Mouse (Mus musculus) heart, adult 2 months (tissue): ENCODE data around the gene BC053393. TPM values are rescaled to one million over a fixed set of nuclear protein-coding genes. Genes with fewer than 3 reads are reported as not detected.

Experiments
- DNase-seq, 2 experiments: peaks; one replicate each; pipeline ENCODE4 v3.0.0; 2021
- H3K27ac ChIP-seq: fragments of 200-600 bp; 2 replicates; pipeline ENCODE4 v1.8.1; 2022
- H3K27me3 ChIP-seq: fragments of 200-500 bp; 2 replicates; pipeline ENCODE4 v1.6.1; 2012; ENCODE audit warnings: mild to moderate bottlenecking, low read length, inconsistent platforms, mixed read lengths; ENCODE audit not compliant: control insufficient read depth, insufficient read depth
- H3K36me3 ChIP-seq: fragments of 200-500 bp; 2 replicates; pipeline ENCODE4 v1.6.1; 2012; ENCODE audit warnings: low read length, inconsistent platforms; ENCODE audit not compliant: control insufficient read depth, insufficient read depth
- H3K4me1 ChIP-seq: fragments of 200-500 bp; 2 replicates; pipeline ENCODE4 v1.6.1; 2011; ENCODE audit warnings: low read length; ENCODE audit not compliant: control insufficient read depth, insufficient read depth
- H3K4me3 ChIP-seq: fragments of 200-600 bp; 2 replicates; pipeline ENCODE4 v1.8.1; 2022
- H3K79me2 ChIP-seq: fragments of 200-500 bp; replicated peaks from 2 replicates; pipeline ENCODE4 v1.6.1; 2012; ENCODE audit warnings: mild to moderate bottlenecking, inconsistent platforms, low read length, moderate library complexity, mixed read lengths; ENCODE audit not compliant: control insufficient read depth, insufficient read depth
- H3K9ac ChIP-seq: fragments of 200-500 bp; 2 replicates; pipeline ENCODE4 v1.6.1; 2012; ENCODE audit warnings: low read depth, mild to moderate bottlenecking, control low read depth, inconsistent platforms, low read length, mixed read lengths
- CTCF ChIP-seq: fragments of 200-600 bp; IDR thresholded peaks from 2 replicates; pipeline ENCODE4 v1.8.1; 2022; ENCODE audit warnings: antibody characterized with exemption, mild to moderate bottlenecking, moderate library complexity
- EP300 ChIP-seq: fragments of 200-500 bp; IDR thresholded peaks from 2 replicates; pipeline ENCODE4 v1.6.1; 2011; ENCODE audit warnings: low read depth, low read length, control low read depth; ENCODE audit not compliant: insufficient read depth
- POLR2A ChIP-seq: fragments of 200-500 bp; IDR thresholded peaks from 2 replicates; pipeline ENCODE4 v1.6.1; 2011; ENCODE audit warnings: mild to moderate bottlenecking, low read depth, low read length, control low read depth; ENCODE audit not compliant: insufficient read depth
- WGBS: fragments of 180-500 bp; shearing (Covaris S2); methylation state at CpG from one replicate; pipeline ENCODE4 v1.1.7; 2018; 5-methylcytosine and 5-hydroxymethylcytosine counted together
- intact Hi-C: fragments of 180-260 bp; cut with DNase I; formaldehyde crosslinking; loops from one replicate; pipeline ENCODE4 v1.15.1; 2025
- polyA plus RNA-seq: library from polyadenylated mRNA; depleted of rRNA; stranded (reverse); fragments of >200 nt; gene quantifications from 2 replicates; pipeline ENCODE4 v1.2.3, GENCODE M21; 2012
- total RNA-seq, 2 experiments: library from RNA; stranded (reverse); gene quantifications; 2 replicates each; pipeline ENCODE4 v1.2.3; 2021

BC053393 gene
- total and polyA plus RNA-seq, 3 experiments, result not detected

DNA sequence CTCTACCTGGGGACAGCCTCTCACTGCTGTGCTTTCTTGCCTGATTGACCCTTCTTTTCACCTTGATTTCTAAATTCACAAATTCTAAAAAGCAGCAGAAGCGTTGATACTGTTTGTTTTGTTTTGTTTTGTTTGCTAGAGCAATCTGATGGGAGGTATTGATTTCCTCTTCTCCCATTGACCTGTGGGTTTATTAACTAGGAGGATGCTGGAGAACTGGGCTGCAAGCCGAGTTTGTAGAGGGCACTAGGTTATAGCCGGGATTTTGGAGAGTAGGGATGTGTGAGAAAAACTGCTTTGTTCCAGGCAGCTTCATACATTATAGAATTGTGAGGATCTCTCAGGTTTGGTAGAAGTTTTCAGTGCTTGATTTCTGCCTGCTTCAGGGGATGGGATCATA is 9.1 kb downstream of the BC053393 start:
- TF ChIP-seq POLR2A (no peak), EP300 (no peak), CTCF (no peak)
- DNase-seq, result no peak
- no peak overlapping the region for H3K4me3 ChIP-seq
- 72% methylated on average over 3 of the region's 3 CpGs for WGBS
- intact Hi-C loops, result no loop called here
- no peak overlapping the region for H3K9ac ChIP-seq
- no peak overlapping the region for H3K27ac ChIP-seq
- no peaks in the 10 kb centered on the region for H3K79me2 ChIP-seq
- H3K27me3 ChIP-seq, result no peaks in the 10 kb centered on the region
- no peaks in the 10 kb centered on the region for H3K4me1 ChIP-seq
- H3K36me3 ChIP-seq, result no peaks in the 10 kb centered on the region

DNA sequence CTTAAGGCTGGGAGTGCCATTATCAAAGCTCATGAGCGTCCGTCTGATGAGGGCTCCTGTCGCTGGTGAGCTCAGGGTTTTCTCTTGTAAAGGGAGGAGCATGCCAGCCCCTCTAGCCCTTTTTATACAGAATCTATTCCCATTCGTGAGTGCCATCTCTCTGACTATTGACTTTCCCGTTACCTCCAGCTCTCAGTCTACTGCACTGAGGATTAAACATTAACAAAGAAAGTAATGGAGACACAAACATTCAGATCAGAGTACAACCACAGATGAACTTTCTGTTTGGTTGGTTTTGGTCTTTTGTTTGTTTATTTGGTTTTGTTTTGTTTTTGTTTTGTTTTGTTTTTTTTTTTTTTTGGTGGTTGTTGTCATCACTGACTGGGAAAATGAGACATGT is 11.4 kb downstream of the BC053393 start:
- no peak for DNase-seq
- Histone ChIP-seq H3K36me3 (no peaks in the 10 kb centered on the region), H3K9ac (no peak overlapping the region), H3K79me2 (no peaks in the 10 kb centered on the region), H3K4me3 (no peak overlapping the region), H3K27ac (no peak overlapping the region), H3K4me1 (no peaks in the 10 kb centered on the region), H3K27me3 (no peaks in the 10 kb centered on the region)
- WGBS, result 80% methylated on average over 5 of the region's 5 CpGs
- TF ChIP-seq POLR2A (no peak), CTCF (no peak), EP300 (no peak)
- intact Hi-C loops, result no loop called here

DNA sequence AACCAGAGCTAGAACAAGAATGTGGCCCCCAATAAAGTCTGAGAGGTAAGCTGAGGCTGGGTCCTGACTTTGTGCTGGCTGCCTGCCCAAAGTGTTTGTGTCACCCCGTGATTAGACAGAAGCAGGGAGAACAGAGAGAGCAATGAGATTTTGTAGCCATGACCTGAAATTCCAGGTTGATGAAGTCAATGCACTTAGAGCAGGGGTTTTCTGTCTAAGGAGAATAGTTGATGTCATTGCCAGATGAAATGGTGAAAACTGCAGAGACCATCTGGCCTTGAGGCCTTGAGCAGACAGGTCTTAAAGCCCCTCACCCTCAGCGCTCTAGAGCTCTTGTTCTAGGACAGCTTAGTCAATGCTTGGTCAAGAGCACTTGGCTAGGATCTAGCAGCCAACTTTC is 21.1 kb downstream of the BC053393 start:
- Histone ChIP-seq H3K79me2 (no peaks in the 10 kb centered on the region), H3K9ac (no peak overlapping the region), H3K4me3 (no peak overlapping the region), H3K36me3 (no peaks in the 10 kb centered on the region), H3K4me1 (no peaks in the 10 kb centered on the region), H3K27ac (no peak overlapping the region), H3K27me3 (no peaks in the 10 kb centered on the region)
- intact Hi-C loops, result no loop called here
- 59% methylated on average over 2 of the region's 2 CpGs for WGBS
- no peak for DNase-seq
- TF ChIP-seq CTCF (no peak), POLR2A (no peak), EP300 (no peak)

DNA sequence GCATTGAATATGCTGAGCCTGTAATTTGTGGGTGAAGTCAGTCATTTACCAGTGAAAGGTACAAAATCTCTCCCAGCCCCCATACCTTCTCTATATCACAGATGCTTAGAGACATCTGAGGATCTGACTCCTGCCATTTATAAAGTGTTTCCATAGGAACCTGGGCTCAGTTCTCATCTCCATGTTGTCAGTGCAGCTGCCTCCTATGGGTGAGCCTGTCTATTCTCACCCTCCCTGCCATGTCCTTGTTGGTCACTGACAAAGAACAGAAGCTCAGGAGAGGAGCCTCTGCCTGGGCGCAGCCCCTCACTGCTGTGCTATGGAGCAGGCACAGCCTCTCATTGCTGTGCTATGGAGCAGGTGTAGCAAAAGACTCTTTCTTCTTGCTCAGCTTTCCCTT is 48.6 kb downstream of the BC053393 start:
- Histone ChIP-seq H3K4me1 (no peaks in the 10 kb centered on the region), H3K27me3 (no peaks in the 10 kb centered on the region), H3K4me3 (no peak overlapping the region), H3K9ac (no peak overlapping the region), H3K36me3 (no peaks in the 10 kb centered on the region), H3K27ac (no peak overlapping the region), H3K79me2 (no peaks in the 10 kb centered on the region)
- TF ChIP-seq POLR2A (no peak), CTCF (no peak), EP300 (no peak)
- intact Hi-C loops, result loop anchor here (10.0 kb wide), 1 partner anchor 1335 kb away; no protein-coding TSS in a partner anchor
- 88% methylated on average over 1 of the region's 1 CpGs for WGBS
- no peak for DNase-seq

DNA sequence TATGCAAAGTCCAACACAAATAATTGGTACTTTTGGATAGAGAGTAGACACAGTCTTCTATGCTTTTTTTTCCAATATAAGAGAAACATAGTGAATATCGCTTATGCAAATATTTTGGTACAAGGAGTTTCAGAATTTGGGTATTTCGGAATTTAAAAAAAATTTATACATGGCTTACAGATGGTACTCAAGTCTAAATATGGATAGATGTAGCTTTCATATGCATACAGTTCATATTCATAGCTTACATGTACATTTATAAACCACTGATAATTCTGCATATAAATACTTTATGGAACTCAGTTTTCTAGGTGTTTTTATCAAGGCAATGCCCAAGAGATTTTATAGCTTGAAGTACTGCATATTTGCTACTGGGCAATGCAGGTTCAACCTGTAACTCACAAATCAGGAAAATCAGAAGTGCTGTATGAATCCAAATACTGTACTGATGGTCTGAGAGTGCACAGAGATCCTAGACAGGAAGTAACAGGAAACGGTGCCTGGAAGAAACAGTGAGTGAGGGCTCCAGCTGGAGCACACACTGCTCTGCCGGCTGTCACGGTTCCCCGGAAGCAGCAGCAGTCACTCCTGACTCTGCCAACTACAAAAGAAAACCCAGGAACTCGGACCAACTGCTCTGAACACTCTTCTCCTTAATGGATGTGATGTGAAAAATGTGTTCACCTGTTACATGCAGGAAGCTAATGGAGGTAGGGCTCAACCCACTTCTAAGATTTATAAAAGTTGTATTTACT is 49.3 kb downstream of the BC053393 start:
- Histone ChIP-seq H3K36me3 (no peaks in the 10 kb centered on the region), H3K4me3 (no peak overlapping the region), H3K9ac (no peak overlapping the region), H3K27ac (no peak overlapping the region), H3K79me2 (no peaks in the 10 kb centered on the region), H3K4me1 (no peaks in the 10 kb centered on the region), H3K27me3 (no peaks in the 10 kb centered on the region)
- DNase-seq, result no peak
- intact Hi-C loops, result loop anchor here (10.0 kb wide), 1 partner anchor 1334 kb away; no protein-coding TSS in a partner anchor
- WGBS, result 45% methylated on average over 7 of the region's 7 CpGs
- no peak for TF ChIP-seq CTCF
- no peak for TF ChIP-seq EP300
- TF ChIP-seq POLR2A, result no peak

DNA sequence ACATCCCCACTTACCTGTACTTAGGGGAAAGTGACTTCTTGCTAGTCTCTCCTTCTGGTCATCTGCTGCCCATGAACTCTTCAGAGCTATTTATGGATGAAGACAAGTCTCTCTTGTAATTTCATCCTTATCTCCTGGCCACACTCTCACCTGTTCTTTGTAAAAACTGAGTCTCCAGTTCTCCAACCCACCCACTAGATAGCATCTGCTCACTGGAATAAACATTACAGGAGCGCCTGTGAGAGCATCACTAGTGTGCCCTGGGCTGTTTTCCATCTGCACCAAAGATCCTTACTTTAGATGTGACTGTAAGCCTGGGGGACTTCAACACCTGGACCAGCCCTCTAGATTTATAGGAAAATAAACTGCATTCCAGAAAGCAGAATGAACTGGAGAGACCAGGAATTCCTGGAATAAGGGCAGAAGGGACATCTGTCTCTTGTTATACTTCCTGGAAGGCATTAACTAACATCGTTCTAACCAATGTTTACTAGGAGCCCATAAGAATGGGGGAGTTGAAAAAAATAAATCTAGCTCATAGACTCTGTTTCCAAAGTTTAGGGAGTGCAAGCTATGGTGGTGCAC is 58.0 kb downstream of the BC053393 start, which contains the start of gene Dppa1:
Dppa1 (minus strand) TSS at position 51 of the 585 bp plus-strand sequence.
- WGBS, result 68% methylated on average over 2 of the region's 2 CpGs
- Histone ChIP-seq H3K27me3 (no peaks in the 10 kb centered on the region), H3K36me3 (no peaks in the 10 kb centered on the region), H3K27ac (no peak within 1 kb of the TSS), H3K9ac (no peak within 1 kb of the TSS), H3K4me3 (no peak within 1 kb of the TSS), H3K4me1 (no peaks in the 10 kb centered on the region), H3K79me2 (no peaks in the 10 kb centered on the region)
- intact Hi-C loops, result loop anchor here (10.0 kb wide), 1 partner anchor 1325 kb away; no protein-coding TSS in a partner anchor
- TF ChIP-seq POLR2A (no peak), EP300 (no peak), CTCF (no peak)
- no peak for DNase-seq
